Mouse (Mus musculus) gastrocnemius, adult 8-10 months (tissue): Measurements from ENCODE around the gene Mlec. TPM values are rescaled to one million over a fixed set of nuclear protein-coding genes. Genes with fewer than 3 reads are reported as not detected.
A peak's percentile ranks its signal among the peaks of the same experiment; 100 is the strongest.
"Not testable (repeated sequence)": the region's sequence is repeated elsewhere in the genome, so short reads cannot be mapped to it uniquely, and the experiment has no call there.

Experiments
- DNase-seq, 2 experiments: peaks; one replicate each; pipeline ENCODE4 v3.0.0; 2022; ENCODE audit warnings: low spot score in 2 of 2
- total RNA-seq, 4 experiments: library from RNA; stranded (reverse); gene quantifications; 2 replicates each; pipeline ENCODE4 v1.2.4; 2022

Mlec gene
- total RNA-seq, 4 experiments from 2014 or later = 140 to 220 (median 197) TPM

DNA sequence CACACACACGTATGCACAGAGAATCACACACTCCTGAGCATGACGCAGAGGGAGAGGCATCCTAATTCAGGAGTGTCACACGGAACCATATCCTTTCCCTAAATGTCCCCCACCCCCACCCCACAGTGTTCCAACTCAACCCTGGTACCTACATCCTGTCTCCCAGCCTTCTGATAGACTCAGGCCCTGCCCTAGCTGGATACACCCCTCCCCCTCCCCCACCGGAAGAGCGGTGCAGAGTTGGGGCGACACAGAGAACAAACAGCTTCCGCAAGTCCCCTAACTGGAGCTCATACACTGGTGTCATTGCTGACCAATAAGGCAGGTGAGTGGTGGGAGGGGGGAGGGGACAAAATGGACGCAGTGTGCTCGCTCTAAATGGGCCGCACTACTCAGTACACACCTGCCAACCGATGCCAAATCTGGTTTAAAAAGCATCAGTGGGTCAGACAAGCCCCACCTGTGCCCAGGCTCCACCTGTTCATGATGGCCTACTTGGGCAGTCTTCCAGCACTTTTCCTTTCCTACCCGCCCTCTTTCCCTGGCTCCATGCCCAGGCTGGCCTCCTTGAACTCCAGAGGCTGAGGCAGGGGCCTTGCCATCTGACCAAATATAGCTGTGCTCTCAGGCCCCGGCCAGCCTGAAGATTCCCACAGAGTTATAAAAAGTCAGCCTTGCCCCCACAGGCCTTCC is 23.4 kb upstream of the Mlec start:
- DNase-seq = no peak

- no peak for DNase-seq
These were observed 21.6 kb upstream of the Mlec start for GRCm38 (mm10) chr5:115179596-115179995.

- no peak for DNase-seq
These were observed 19.9 kb upstream of the Mlec start for GRCm38 (mm10) chr5:115177866-115178265.

DNA sequence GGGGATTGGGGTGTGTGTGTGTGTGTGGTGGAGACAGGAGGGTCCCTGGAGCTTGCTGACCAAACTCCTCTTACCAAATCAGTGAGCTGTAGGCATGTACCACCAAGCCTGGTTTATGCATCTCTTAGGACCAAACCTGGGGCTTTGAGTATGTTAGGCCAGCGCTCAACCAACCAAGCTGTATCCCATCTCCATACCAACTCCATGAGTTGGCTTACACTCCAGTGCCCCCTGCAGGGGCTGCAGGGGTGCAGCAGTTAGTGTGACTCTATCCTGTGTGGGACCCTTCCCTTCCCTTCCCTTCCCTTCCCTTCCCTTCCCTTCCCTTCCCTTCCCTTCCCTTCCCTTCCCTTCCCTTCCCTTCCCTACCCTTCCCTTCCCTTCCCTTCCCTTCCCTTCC is 16.6 kb upstream of the Mlec start:
- DNase-seq = no peak

DNA sequence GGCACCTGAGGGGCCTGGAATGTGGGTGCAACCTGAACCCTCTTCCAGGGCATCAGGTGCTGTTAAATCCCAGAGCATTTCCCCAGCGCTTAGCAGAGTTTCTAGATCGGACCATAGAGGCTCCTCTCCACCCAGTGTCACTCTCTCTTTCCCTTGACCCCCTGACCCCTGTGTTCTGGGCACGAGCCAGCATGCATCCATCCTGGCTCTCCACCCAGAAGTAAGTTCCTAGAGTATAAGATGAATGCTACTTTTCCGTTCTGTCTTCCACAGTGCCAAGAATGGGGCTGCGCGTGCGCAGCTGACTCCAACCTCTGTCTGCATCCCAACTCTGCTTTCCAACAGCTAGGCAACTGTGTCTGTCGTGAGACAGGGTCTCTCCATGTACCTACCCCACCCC is 12.2 kb upstream of the Mlec start:
- DNase-seq = no peak

GRCm38 (mm10) chr5:115168641-115169415 is 10.8 kb upstream of the Mlec start:
- DNase-seq = no peak

- no peak for DNase-seq
These were observed 9.4 kb upstream of the Mlec start for GRCm38 (mm10) chr5:115167396-115167795.

DNA sequence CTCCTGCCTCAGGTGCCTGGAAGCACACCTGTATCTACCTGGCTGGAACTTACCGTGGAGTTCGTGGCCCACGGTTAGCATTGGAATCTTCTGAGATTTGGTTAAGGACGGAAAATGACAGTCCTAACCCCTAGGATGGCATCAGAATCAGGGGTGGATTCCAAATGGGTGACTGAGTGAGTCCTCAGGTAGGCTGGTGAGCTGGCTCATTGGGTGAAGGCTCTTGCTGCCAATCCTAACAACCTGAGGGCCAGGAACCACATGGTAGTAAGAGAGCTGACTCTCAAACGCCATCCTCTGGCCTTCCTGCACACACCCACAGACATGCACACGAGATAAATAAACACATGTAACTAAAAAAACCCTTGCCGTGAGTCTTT is 8.8 kb upstream of the Mlec start:
- DNase-seq = no peak

- no peak for DNase-seq
These were observed 8.2 kb upstream of the Mlec start for GRCm38 (mm10) chr5:115165895-115166814.

GRCm38 (mm10) chr5:115165351-115165750 is 7.4 kb upstream of the Mlec start:
- no peak for DNase-seq

- not testable (repeated sequence) for DNase-seq
These were observed 6.5 kb upstream of the Mlec start for GRCm38 (mm10) chr5:115164446-115164845.

DNA sequence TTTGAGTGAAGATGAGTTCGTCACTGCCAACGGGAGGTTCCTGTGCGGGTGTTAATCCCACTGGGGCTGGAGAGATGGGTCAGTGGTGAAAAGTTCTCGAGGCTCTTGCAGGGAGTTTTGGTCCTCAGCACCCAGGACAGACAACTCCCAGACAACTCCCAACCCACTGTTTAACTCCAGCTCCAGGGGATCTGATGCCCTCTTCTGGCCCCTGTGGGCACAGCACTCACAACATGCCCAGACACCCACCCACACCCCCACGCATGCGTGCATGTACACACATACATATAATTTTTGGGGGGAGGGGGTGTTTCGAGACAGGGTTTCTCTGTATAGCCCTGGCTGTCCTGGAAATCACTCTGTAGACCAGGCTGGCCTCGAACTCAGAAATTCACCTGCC is 5.6 kb upstream of the Mlec start:
- DNase-seq = peak; percentile 53 to 66

- DNase-seq = not testable (repeated sequence)
These were observed 3.9 kb upstream of the Mlec start for GRCm38 (mm10) chr5:115161940-115162279.

- DNase-seq = no peak
These were observed 3.3 kb upstream of the Mlec start for GRCm38 (mm10) chr5:115161064-115161939.

DNA sequence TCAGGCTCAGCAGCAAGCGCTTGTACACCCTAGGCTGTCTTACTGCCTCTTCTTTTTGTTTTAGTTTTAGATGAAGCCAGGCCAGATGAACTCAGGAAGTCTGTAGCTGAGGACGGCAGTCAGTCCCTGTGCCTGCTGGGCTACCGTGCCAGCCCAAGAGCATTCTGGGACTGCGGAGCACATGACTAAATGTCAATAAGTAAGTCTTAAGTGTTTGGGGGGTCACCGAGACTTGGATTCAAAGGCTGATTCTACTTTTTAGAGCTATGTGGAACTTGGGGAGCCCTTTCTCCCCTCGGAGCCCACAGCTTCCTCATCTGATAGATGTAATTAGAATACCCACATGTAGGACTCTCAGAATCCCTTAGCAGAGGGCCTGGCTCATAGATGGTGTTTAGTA is 2.7 kb upstream of the Mlec start:
- DNase-seq = no peak

GRCm38 (mm10) chr5:115159165-115159564 is 1.2 kb upstream of the Mlec start:
- no peak for DNase-seq

DNA sequence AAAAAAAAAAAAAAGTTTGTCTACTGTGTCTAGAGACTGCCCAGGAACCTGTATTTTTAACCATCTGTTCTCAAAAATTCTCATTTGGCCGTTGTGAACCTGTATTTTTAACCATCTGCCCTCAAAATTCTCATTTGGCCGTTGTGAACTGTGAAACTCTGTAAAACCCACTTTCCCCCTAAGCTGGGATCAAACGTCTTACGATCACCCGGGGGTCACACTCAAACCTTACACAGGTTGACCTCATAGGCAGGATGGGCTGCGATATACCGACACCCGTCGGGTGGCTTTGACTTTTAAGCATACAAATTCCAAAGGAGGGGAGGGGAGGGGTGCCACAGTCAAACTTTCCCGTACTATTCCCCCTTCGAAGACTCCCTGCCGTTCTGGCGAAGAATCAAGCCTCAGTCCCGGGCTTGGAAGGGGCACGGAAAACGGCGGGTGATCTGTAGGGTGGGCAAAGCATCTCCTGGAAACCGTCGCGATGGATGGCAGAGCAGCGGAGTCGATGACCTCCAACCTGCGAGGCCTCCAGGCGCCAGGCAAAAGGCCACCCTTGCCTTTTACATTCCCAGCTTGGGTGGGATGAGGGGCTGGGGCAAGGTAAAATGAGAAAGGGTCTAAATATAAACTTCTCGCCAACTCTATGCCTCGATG is 918 bp downstream of the Mlec start:
- DNase-seq = no peak

DNA sequence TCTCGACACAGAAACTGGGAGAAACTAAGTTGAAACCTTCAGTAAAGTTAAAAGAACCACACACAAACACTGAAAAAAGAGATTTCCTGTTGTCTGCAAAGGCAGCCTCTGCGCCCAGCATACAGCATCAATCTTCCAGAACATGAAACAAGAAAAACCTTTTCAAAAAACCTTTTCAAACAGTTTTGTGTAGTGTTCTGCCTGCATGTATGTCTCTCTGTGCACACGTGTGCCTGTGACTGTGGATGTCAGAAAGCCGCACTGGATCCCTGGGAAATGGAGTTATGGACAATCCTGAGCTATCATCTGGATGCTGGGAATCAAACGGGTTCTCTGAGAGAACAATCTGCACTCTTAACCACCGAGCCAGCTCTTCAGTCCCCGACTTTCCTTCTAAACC is 1.6 kb downstream of the Mlec start:
- DNase-seq = no peak

GRCm38 (mm10) chr5:115155831-115156230 is 2.1 kb downstream of the Mlec start:
- DNase-seq = no peak

DNA sequence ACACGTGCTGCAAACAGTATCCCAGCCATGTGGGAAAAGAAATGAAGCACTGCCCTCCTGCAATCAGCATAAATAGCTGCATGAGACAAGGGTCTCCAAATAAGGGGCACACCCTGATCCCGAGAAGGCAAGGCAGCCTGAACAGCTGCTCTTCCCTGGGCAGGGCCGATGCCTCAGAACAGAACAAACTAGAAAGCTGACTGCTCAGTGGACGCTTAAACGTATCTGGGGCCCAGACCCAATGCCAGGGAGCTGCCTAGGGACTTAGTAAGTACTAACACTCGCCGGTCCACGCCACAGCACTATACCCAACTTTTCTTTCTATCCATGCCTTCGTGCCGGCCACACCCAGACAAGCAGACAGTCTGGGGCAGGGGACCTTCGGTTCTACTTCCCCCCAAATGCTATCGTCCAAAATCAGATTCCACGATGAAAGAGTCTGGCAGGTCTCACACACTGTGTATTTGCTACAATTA is 2.8 kb downstream of the Mlec start:
- no peak for DNase-seq
